ENCODE assay signal across 8 mouse cellular contexts in genomic region chr8:120665726-120666455, GRCm38 (mm10). TPM values are rescaled to one million over a fixed set of nuclear protein-coding genes. Genes with fewer than 3 reads are reported as not detected.
DNase-seq lines count a peak whose midpoint lies in the region; ATAC-seq lines count a peak whose summit lies in the region.
"Had no signal": no experiment of that assay in that cellular context is flagged by ENCODE, and none has a peak within 500 bp of the region (broad histone marks: within the 10 kb centered on the region; RNA-seq: fewer than 3 reads in every experiment).

No protein-coding gene starts in this region.

- peaks cover 35% of the 10 kb centered on the region for H3K4me1 ChIP-seq in lung, embryonic 16.5 days (replicated peaks; ENCODE audit: control insufficient read depth, insufficient read depth, low read length)
- peaks cover 8% of the 10 kb centered on the region for H3K4me1 ChIP-seq in hindbrain, embryonic 11.5 days (replicated peaks; ENCODE audit: control insufficient read depth, insufficient read depth, low read length)

- H3K36me3 ChIP-seq in lung, embryonic 16.5 days (ENCODE audit: control insufficient read depth, insufficient read depth, low read length): peaks cover 7% of the 10 kb centered on the region; the same call in 1 of the 2 replicates
- H3K36me3 ChIP-seq in hindbrain, embryonic 11.5 days (ENCODE audit: control insufficient read depth, insufficient read depth, low read length): no peaks in the 10 kb centered on the region

- WGBS in lung, embryonic 16.5 days: 67% methylated on average over 3 of the region's 3 CpGs
- WGBS in hindbrain, embryonic 11.5 days: 83% methylated on average over 3 of the region's 3 CpGs

- H3K9me3 ChIP-seq in lung, embryonic 16.5 days (ENCODE audit: control insufficient read depth, low read length): no peaks in the 10 kb centered on the region
- H3K9me3 ChIP-seq in hindbrain, embryonic 11.5 days (ENCODE audit: control insufficient read depth, low read length): no peaks in the 10 kb centered on the region

- no peak for ATAC-seq in lung, embryonic 16.5 days (ENCODE audit: low read depth)
- no peak for ATAC-seq in hindbrain, embryonic 11.5 days (ENCODE audit: low FRiP score)
- peak; percentile 21; the same call in 1 of the 2 replicates for ATAC-seq in megakaryocyte progenitor cell, adult 5-6 weeks (replicated peaks; ENCODE audit: poor library complexity)

- peak overlapping the region; percentile 59; the same call in 1 of the 2 replicates for H3K27ac ChIP-seq in lung, embryonic 16.5 days (ENCODE audit: low read length)
- H3K27ac ChIP-seq in hindbrain, embryonic 11.5 days (ENCODE audit: low read depth, low read length): no peak overlapping the region

- H3K27me3 ChIP-seq in lung, embryonic 16.5 days (ENCODE audit: control insufficient read depth, insufficient read depth, low read depth, low read length): no peaks in the 10 kb centered on the region
- H3K27me3 ChIP-seq in hindbrain, embryonic 11.5 days (ENCODE audit: control insufficient read depth, insufficient read depth, low read length): no peaks in the 10 kb centered on the region

- no peak for DNase-seq in lung, postnatal 14 days
- DNase-seq in c-Kit-positive CD71-positive TER-119-negative erythroid progenitor cells, embryonic 14.5 days (ENCODE audit: low read depth): peak; percentile 52
- DNase-seq in hindbrain, embryonic 11.5 days (ENCODE audit: low spot score): no peak
- DNase-seq in urinary bladder, adult 18-20 months (ENCODE audit: low spot score in 2 of 2): no peak
- no peak for DNase-seq in gastrocnemius, postnatal 10 days

- H3K9ac ChIP-seq in lung, embryonic 16.5 days (ENCODE audit: low read length): peak overlapping the region; percentile 93; the same call in 1 of the 2 replicates
- H3K9ac ChIP-seq in hindbrain, embryonic 11.5 days (ENCODE audit: low read depth, low read length): no peak overlapping the region; the same call in 1 of the 2 replicates

- H3K4me3 ChIP-seq in lung, embryonic 16.5 days (ENCODE audit: low read length): peak overlapping the region; percentile 72
- peak overlapping the region; percentile 94; the same call in 1 of the 2 replicates for H3K4me3 ChIP-seq in hindbrain, embryonic 11.5 days (ENCODE audit: low read depth, low read length)

- H3K4me2 ChIP-seq in lung, embryonic 16.5 days (ENCODE audit: low read depth, low read length): peak overlapping the region; percentile 96
- H3K4me2 ChIP-seq in hindbrain, embryonic 11.5 days (replicated peaks; ENCODE audit: low read depth, low read length): peak overlapping the region; percentile 8; the same call in 1 of the 2 replicates

RNA-seq across cellular contexts. Expression of gene Gm27021, which starts 2.0 kb away (rescaled TPM):
- 2.5 and 3.2 TPM in 2 replicates for polyA plus RNA-seq in lung, embryonic 16.5 days (2015; fragmentation: Nextera tagmentation; extraction: Ambion mirVana)
- polyA plus RNA-seq in hindbrain, embryonic 11.5 days (2014; fragmentation: Nextera tagmentation; extraction: Ambion mirVana): 2.6 and 3.1 TPM in 2 replicates
- not detected in 2 replicates for total RNA-seq in megakaryocyte progenitor cell, adult 5-6 weeks (2015)
- not detected in 2 replicates for total RNA-seq in megakaryocyte progenitor cell, adult 5-6 weeks (2017)
- not detected for total RNA-seq in gastrocnemius, postnatal 10 days (2021)
- total RNA-seq: left cerebral cortex, postnatal 14 days had no signal

RNA-seq across cellular contexts. Expression of gene Cox4i1, which starts 2.1 kb away (rescaled TPM):
- 1,058 and 1,114 TPM in 2 replicates for polyA plus RNA-seq in lung, embryonic 16.5 days (2015; fragmentation: Nextera tagmentation; extraction: Ambion mirVana)
- polyA plus RNA-seq in hindbrain, embryonic 11.5 days (2014; fragmentation: Nextera tagmentation; extraction: Ambion mirVana): 977 and 997 TPM in 2 replicates
- 731 and 787 TPM in 2 replicates for total RNA-seq in megakaryocyte progenitor cell, adult 5-6 weeks (2015)
- 392 and 475 TPM in 2 replicates for total RNA-seq in megakaryocyte progenitor cell, adult 5-6 weeks (2017)
- 1,000 to 10,000 TPM; 1,346 to 1,605 TPM for total RNA-seq in gastrocnemius, postnatal 10 days (2021)

RNA-seq across cellular contexts. Expression of gene Emc8, which starts 2.5 kb away (rescaled TPM):
- 237 and 248 TPM in 2 replicates for polyA plus RNA-seq in lung, embryonic 16.5 days (2015; fragmentation: Nextera tagmentation; extraction: Ambion mirVana)
- 273 and 276 TPM in 2 replicates for polyA plus RNA-seq in hindbrain, embryonic 11.5 days (2014; fragmentation: Nextera tagmentation; extraction: Ambion mirVana)
- 63.9 and 66.1 TPM in 2 replicates for total RNA-seq in megakaryocyte progenitor cell, adult 5-6 weeks (2015)
- total RNA-seq in megakaryocyte progenitor cell, adult 5-6 weeks (2017): 56.3 and 61.1 TPM in 2 replicates
- 10 to 100 TPM; 42.7 to 47.2 TPM for total RNA-seq in gastrocnemius, postnatal 10 days (2021)

RNA-seq across cellular contexts. Expression of gene 1190005I06Rik, which starts 18.5 kb away (rescaled TPM):
- 4.5 and 5.4 TPM in 2 replicates for polyA plus RNA-seq in lung, embryonic 16.5 days (2015; fragmentation: Nextera tagmentation; extraction: Ambion mirVana)
- polyA plus RNA-seq in hindbrain, embryonic 11.5 days (2014; fragmentation: Nextera tagmentation; extraction: Ambion mirVana): 2.4 and 3.7 TPM in 2 replicates
- total RNA-seq in megakaryocyte progenitor cell, adult 5-6 weeks (2015): 0.78 and 1.1 TPM in 2 replicates
- total RNA-seq in megakaryocyte progenitor cell, adult 5-6 weeks (2017): not detected in 2 replicates
- 1 to 10 TPM in 1 of 2 experiments, under 1 TPM in 1; 0.65 to 1.3 TPM for total RNA-seq in gastrocnemius, postnatal 10 days (2021)
